Mouse (Mus musculus) embryo, embryonic 10 days (tissue): ENCODE data around the gene Hist1h2ah.
A peak's percentile ranks its signal among the peaks of the same experiment; 100 is the strongest.
"Not testable (repeated sequence)": the region's sequence is repeated elsewhere in the genome, so short reads cannot be mapped to it uniquely, and the experiment has no call there.

Source experiments
- DNase-seq: peaks from one replicate; pipeline ENCODE4 v3.0.0-alpha.2; 2015; ENCODE audit warnings: low spot score

Hist1h2ah gene

GRCm38 (mm10) chr13:22035267-22036148, at the start of gene Hist1h2ah, which contains the start of gene Hist1h2bk:
Gene Hist1h2ah (minus strand): TSS chr13:22035568.
Gene Hist1h2bk (plus strand): TSS chr13:22035870.
- DNase-seq: peak; percentile 95

GRCm38 (mm10) chr13:22084140-22084539, 48.8 kb upstream of the Hist1h2ah start, which contains the start of gene Vmn1r188:
Gene Vmn1r188 (plus strand): TSS chr13:22084440.
- DNase-seq: not testable (repeated sequence)

GRCm38 (mm10) chr13:22063468-22063867, 28.1 kb upstream of the Hist1h2ah start:
- no peak for DNase-seq

GRCm38 (mm10) chr13:22061422-22061821, 26.1 kb upstream of the Hist1h2ah start:
- no peak for DNase-seq

- no peak for DNase-seq
These were observed 18.4 kb upstream of the Hist1h2ah start for GRCm38 (mm10) chr13:22053754-22054153.

GRCm38 (mm10) chr13:22051523-22051859, 16.1 kb upstream of the Hist1h2ah start:
- DNase-seq: no peak

- DNase-seq: peak; percentile 99
These were observed 15.5 kb upstream of the Hist1h2ah start for GRCm38 (mm10) chr13:22050591-22051522.

- DNase-seq: peak; percentile 87
These were observed 14.5 kb upstream of the Hist1h2ah start for GRCm38 (mm10) chr13:22049737-22050440.

GRCm38 (mm10) chr13:22049041-22049440, 13.7 kb upstream of the Hist1h2ah start:
- DNase-seq: no peak

GRCm38 (mm10) chr13:22045311-22045710, 9.9 kb upstream of the Hist1h2ah start:
- DNase-seq: no peak

- DNase-seq: no peak
These were observed 9.2 kb upstream of the Hist1h2ah start for GRCm38 (mm10) chr13:22044432-22045155.

GRCm38 (mm10) chr13:22043503-22044431, 8.4 kb upstream of the Hist1h2ah start:
- peak; percentile 84 for DNase-seq

GRCm38 (mm10) chr13:22042568-22043502, 7.5 kb upstream of the Hist1h2ah start, which contains the start of the genes Hist1h2ag and Hist1h2bj:
Gene Hist1h2ag (minus strand): TSS chr13:22042944.
Gene Hist1h2bj (plus strand): TSS chr13:22043214.
- peak; percentile 97 for DNase-seq

- peak; percentile 68 for DNase-seq
These were observed 6.5 kb upstream of the Hist1h2ah start for GRCm38 (mm10) chr13:22041651-22042567.

- peak; percentile 94 for DNase-seq
These were observed 5.8 kb upstream of the Hist1h2ah start, which contains the start of gene Hist1h4i for GRCm38 (mm10) chr13:22041142-22041536. Gene Hist1h4i (minus strand): TSS chr13:22041362.

- peak; percentile 74 for DNase-seq
These were observed 5.2 kb upstream of the Hist1h2ah start for GRCm38 (mm10) chr13:22040464-22041141.

- DNase-seq: no peak
These were observed 4.6 kb upstream of the Hist1h2ah start for GRCm38 (mm10) chr13:22039951-22040463.
